Mouse (Mus musculus): Measurements from ENCODE around the gene Rrnad1. TPM values are rescaled to one million over a fixed set of nuclear protein-coding genes. Genes with fewer than 3 reads are reported as not detected.
A peak's percentile ranks its signal among the peaks of the same experiment; 100 is the strongest.

Gene Rrnad1
- polyA plus RNA-seq, 1 experiment from 2014 or later = 16.9 TPM

DNA sequence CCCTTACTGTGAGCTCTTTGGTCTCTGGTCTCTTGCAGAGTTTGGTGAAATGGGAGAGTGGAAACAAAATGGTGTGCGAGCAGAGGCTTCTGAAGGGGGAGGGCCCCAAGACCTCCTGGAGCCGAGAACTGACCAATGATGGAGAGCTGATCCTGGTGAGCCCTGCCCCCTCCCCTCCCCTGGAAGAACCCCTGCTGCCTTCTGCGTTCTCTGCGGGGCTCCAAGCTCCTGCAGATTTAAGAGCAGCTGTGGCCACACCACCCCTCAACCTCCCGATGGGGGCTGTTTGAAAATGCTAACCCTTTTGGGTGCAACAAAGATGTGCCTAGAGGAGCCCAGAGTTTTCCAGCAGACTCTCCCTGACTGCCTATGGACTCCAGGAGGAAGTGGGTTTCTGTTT lies 21.9 kb upstream of the Rrnad1 start:
- Histone ChIP-seq H3K27ac (ENCODE audit: low read depth, low read length) (peak overlapping the region; percentile 44; the same call in 1 of the 2 replicates), H3K4me1 (ENCODE audit: control insufficient read depth, insufficient read depth, low read length) (peaks cover 40% of the 10 kb centered on the region), H3K27me3 (ENCODE audit: control insufficient read depth, insufficient read depth, low read length) (no peaks in the 10 kb centered on the region), H3K4me3 (ENCODE audit: low read depth, low read length) (peak overlapping the region; percentile 24; the same call in 1 of the 2 replicates), H3K4me2 (ENCODE audit: low read depth) (peak overlapping the region; percentile 86), H3K36me3 (ENCODE audit: control insufficient read depth, insufficient read depth, low read length) (peaks cover 3% of the 10 kb centered on the region; the same call in 1 of the 2 replicates), H3K9ac (ENCODE audit: low read length) (peak overlapping the region; percentile 53), H3K9me3 (ENCODE audit: control insufficient read depth, low read length) (no peaks in the 10 kb centered on the region)
- DNase-seq (ENCODE audit: low spot score) = peak; percentile 60
- WGBS = 7% methylated on average over 5 of the region's 5 CpGs
- no peak for ATAC-seq (ENCODE audit: insufficient read depth, low FRiP score, low TSS enrichment)

- ATAC-seq (ENCODE audit: insufficient read depth, low FRiP score, low TSS enrichment) = no peak
- H3K36me3 ChIP-seq (ENCODE audit: control insufficient read depth, insufficient read depth, low read length) = peaks cover 3% of the 10 kb centered on the region; the same call in 1 of the 2 replicates
- WGBS = 15% methylated on average over 12 of the region's 12 CpGs
- peak overlapping the region; percentile 53 for H3K9ac ChIP-seq (ENCODE audit: low read length)
- H3K4me2 ChIP-seq (ENCODE audit: low read depth) = peak overlapping the region; percentile 86
- H3K27me3 ChIP-seq (ENCODE audit: control insufficient read depth, insufficient read depth, low read length) = no peaks in the 10 kb centered on the region
- H3K27ac ChIP-seq (ENCODE audit: low read depth, low read length) = 0 out of 2 replicates have a peak overlapping the region, but pooled peaks have one; percentile 21
- peaks cover 45% of the 10 kb centered on the region for H3K4me1 ChIP-seq (ENCODE audit: control insufficient read depth, insufficient read depth, low read length)
- no peak for DNase-seq (ENCODE audit: low spot score)
- H3K4me3 ChIP-seq (ENCODE audit: low read depth, low read length) = peak overlapping the region; percentile 24
- H3K9me3 ChIP-seq (ENCODE audit: control insufficient read depth, low read length) = no peaks in the 10 kb centered on the region
These were observed 21.4 kb upstream of the Rrnad1 start for GRCm38 (mm10) chr3:87951946-87952345.

DNA sequence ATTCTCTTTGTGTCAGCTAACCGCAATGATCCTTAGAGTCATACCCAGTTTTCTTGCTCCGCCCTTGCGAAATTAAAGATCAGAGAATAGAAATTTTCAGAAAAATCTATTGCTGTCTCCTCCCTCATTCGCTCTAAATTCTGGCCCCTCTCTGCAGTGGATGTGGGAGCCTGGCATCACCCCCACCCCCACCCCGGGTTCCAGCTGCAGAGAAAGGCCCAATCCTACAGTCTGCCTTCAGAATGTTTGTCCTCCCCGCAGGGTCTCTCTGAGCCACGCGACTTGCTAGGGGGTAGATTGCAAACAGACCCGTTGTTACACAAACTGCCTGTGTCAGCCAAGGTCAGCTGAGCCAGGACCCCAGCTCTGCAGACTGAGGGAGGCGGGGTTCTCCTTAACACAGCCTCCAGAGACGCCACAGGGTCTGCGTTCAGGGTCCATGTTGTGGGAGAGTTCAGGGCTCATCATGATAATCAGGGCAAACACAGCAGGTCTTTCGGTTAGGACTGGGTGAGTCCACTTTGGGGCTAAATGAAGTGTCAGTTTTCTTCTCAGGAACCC lies 19.5 kb upstream of the Rrnad1 start:
- no peak for ATAC-seq (ENCODE audit: insufficient read depth, low FRiP score, low TSS enrichment)
- whole genome bisulfite sequencing = 1% methylated on average over 13 of the region's 13 CpGs

GRCm38 (mm10) chr3:87949266-87949954 lies 18.9 kb upstream of the Rrnad1 start:
- peaks cover 70% of the 10 kb centered on the region for H3K4me1 ChIP-seq (ENCODE audit: control insufficient read depth, insufficient read depth, low read length)
- peak; percentile 57 for DNase-seq (ENCODE audit: low spot score)

More for the DNA sequence above, 19.5 kb upstream of the Rrnad1 start:
- Histone ChIP-seq H3K4me2 (ENCODE audit: low read depth) (peak overlapping the region; percentile 86), H3K36me3 (ENCODE audit: control insufficient read depth, insufficient read depth, low read length) (peaks cover 3% of the 10 kb centered on the region; the same call in 1 of the 2 replicates), H3K27ac (ENCODE audit: low read depth, low read length) (peak overlapping the region; percentile 77), H3K9me3 (ENCODE audit: control insufficient read depth, low read length) (no peaks in the 10 kb centered on the region), H3K4me1 (ENCODE audit: control insufficient read depth, insufficient read depth, low read length) (peaks cover 63% of the 10 kb centered on the region), H3K27me3 (ENCODE audit: control insufficient read depth, insufficient read depth, low read length) (no peaks in the 10 kb centered on the region), H3K9ac (ENCODE audit: low read length) (peak overlapping the region; percentile 44), H3K4me3 (ENCODE audit: low read depth, low read length) (peak overlapping the region; percentile 70)
- DNase-seq (ENCODE audit: low spot score) = peak; percentile 54

DNA sequence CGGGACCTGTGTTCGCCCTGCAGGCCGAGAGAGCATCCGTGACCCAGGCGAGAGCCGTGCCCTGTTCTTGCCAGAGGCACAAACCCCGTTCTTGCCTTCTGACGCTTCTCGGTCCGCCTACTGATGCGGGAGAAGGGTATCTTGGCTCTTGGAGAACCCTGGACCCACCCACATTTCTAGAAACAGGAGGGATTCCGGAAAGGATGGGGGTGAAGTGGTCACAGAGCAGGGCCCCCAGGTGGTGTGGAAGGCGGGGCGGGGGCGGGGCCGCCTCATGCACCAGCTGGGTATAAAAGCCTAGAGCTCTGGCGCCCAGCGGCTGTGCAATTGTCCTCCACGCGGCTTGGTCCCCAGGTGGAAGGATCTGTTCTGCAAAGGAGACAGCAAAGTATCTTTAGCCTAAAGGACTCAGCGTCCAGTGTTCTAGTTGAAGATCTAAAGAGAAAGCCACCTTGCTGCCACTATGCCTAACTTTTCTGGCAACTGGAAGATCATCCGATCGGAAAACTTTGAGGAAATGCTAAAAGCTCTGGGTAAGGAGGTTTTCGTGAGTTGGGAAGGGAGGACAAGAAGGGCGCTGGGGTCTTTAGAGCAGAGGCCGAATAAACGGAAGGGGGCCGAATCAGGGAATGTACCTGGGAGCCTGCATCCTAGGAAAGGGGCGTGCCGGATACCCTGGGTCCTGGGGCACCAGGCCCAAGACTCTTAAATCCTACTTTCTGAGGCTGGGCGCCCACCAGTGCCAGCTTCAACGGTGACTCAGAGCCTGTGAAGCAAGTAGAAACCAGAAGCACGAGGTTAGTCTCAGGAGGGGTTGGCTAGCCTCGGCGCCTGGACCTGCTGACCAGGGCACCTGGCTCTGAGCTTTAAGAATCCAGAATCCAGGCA lies 18.1 kb upstream of the Rrnad1 start, which contains the start of gene Crabp2:
Gene Crabp2, plus strand, starts transcription at position 289 of the 888 bp plus-strand sequence.
- Histone ChIP-seq H3K36me3 (ENCODE audit: control insufficient read depth, insufficient read depth, low read length) (no peaks in the 10 kb centered on the region), H3K4me1 (ENCODE audit: control insufficient read depth, insufficient read depth, low read length) (peaks cover 72% of the 10 kb centered on the region), H3K9me3 (ENCODE audit: control insufficient read depth, low read length) (no peaks in the 10 kb centered on the region), H3K9ac (ENCODE audit: low read length) (peak within 1 kb of the TSS; percentile 51), H3K27me3 (ENCODE audit: control insufficient read depth, insufficient read depth, low read length) (no peaks in the 10 kb centered on the region), H3K27ac (ENCODE audit: low read depth, low read length) (peak within 1 kb of the TSS; percentile 77), H3K4me2 (ENCODE audit: low read depth) (peak within 1 kb of the TSS; percentile 86), H3K4me3 (ENCODE audit: low read depth, low read length) (peak within 1 kb of the TSS; percentile 70)
- peak; percentile 43; the same call in 1 of the 2 replicates for ATAC-seq (ENCODE audit: insufficient read depth, low FRiP score, low TSS enrichment)
- WGBS = under 1% methylated on average over 35 of the region's 35 CpGs
- DNase-seq (ENCODE audit: low spot score) = peak; percentile 80

More at GRCm38 (mm10) chr3:87949266-87949954, 18.9 kb upstream of the Rrnad1 start:
- Histone ChIP-seq H3K36me3 (ENCODE audit: control insufficient read depth, insufficient read depth, low read length) (peaks cover 3% of the 10 kb centered on the region; the same call in 1 of the 2 replicates), H3K27me3 (ENCODE audit: control insufficient read depth, insufficient read depth, low read length) (no peaks in the 10 kb centered on the region), H3K4me3 (ENCODE audit: low read depth, low read length) (peak overlapping the region; percentile 70), H3K9me3 (ENCODE audit: control insufficient read depth, low read length) (no peaks in the 10 kb centered on the region), H3K9ac (ENCODE audit: low read length) (peak overlapping the region; percentile 44), H3K4me2 (ENCODE audit: low read depth) (peak overlapping the region; percentile 86), H3K27ac (ENCODE audit: low read depth, low read length) (peak overlapping the region; percentile 77)
- 2% methylated on average over 16 of the region's 16 CpGs for WGBS
- no peak for ATAC-seq (ENCODE audit: insufficient read depth, low FRiP score, low TSS enrichment)

GRCm38 (mm10) chr3:87947811-87948199 lies 17.3 kb upstream of the Rrnad1 start:
- 0% methylated on average over 13 of the region's 17 CpGs for WGBS
- Histone ChIP-seq H3K4me2 (ENCODE audit: low read depth) (peak overlapping the region; percentile 86), H3K4me1 (ENCODE audit: control insufficient read depth, insufficient read depth, low read length) (peaks cover 69% of the 10 kb centered on the region), H3K36me3 (ENCODE audit: control insufficient read depth, insufficient read depth, low read length) (no peaks in the 10 kb centered on the region; the same call in none of the 2 replicates), H3K9me3 (ENCODE audit: control insufficient read depth, low read length) (no peaks in the 10 kb centered on the region), H3K4me3 (ENCODE audit: low read depth, low read length) (peak overlapping the region; percentile 70), H3K27ac (ENCODE audit: low read depth, low read length) (peak overlapping the region; percentile 77), H3K9ac (ENCODE audit: low read length) (peak overlapping the region; percentile 51), H3K27me3 (ENCODE audit: control insufficient read depth, insufficient read depth, low read length) (no peaks in the 10 kb centered on the region)
- ATAC-seq (ENCODE audit: insufficient read depth, low FRiP score, low TSS enrichment) = peak; percentile 33; the same call in 1 of the 2 replicates
- DNase-seq (ENCODE audit: low spot score) = peak; percentile 81

GRCm38 (mm10) chr3:87947056-87947810 lies 16.7 kb upstream of the Rrnad1 start:
- Histone ChIP-seq H3K9me3 (ENCODE audit: control insufficient read depth, low read length) (no peaks in the 10 kb centered on the region), H3K4me3 (ENCODE audit: low read depth, low read length) (peak overlapping the region; percentile 70), H3K27ac (ENCODE audit: low read depth, low read length) (peak overlapping the region; percentile 77), H3K4me2 (ENCODE audit: low read depth) (peak overlapping the region; percentile 86), H3K9ac (ENCODE audit: low read length) (peak overlapping the region; percentile 51), H3K36me3 (ENCODE audit: control insufficient read depth, insufficient read depth, low read length) (peaks cover 4% of the 10 kb centered on the region), H3K27me3 (ENCODE audit: control insufficient read depth, insufficient read depth, low read length) (no peaks in the 10 kb centered on the region), H3K4me1 (ENCODE audit: control insufficient read depth, insufficient read depth, low read length) (peaks cover 64% of the 10 kb centered on the region)
- WGBS = under 1% methylated on average over 26 of the region's 26 CpGs
- DNase-seq (ENCODE audit: low spot score) (peak; percentile 58), ATAC-seq (ENCODE audit: insufficient read depth, low FRiP score, low TSS enrichment) (no peak)

DNA sequence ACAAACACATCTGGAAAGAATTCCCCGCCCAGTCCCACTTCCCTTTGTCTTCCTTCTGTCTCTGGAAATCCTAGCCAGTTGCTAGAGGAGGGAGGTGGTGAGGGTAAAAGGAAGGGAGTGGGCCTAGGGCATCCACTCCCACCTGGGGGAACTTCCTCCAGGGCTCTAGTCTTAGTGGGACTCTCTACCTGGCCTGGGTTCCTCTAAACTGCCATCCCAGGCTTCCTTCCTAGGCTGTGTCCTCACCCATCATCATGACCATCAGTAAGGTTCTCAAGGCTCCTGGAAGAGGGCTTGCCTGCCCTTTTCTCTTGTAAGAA lies 16.0 kb upstream of the Rrnad1 start:
- Histone ChIP-seq H3K27ac (ENCODE audit: low read depth, low read length) (peak overlapping the region; percentile 77), H3K36me3 (ENCODE audit: control insufficient read depth, insufficient read depth, low read length) (peaks cover 7% of the 10 kb centered on the region), H3K4me2 (ENCODE audit: low read depth) (peak overlapping the region; percentile 86; the same call in 1 of the 2 replicates), H3K9me3 (ENCODE audit: control insufficient read depth, low read length) (no peaks in the 10 kb centered on the region), H3K4me3 (ENCODE audit: low read depth, low read length) (no peak overlapping the region), H3K27me3 (ENCODE audit: control insufficient read depth, insufficient read depth, low read length) (no peaks in the 10 kb centered on the region), H3K9ac (ENCODE audit: low read length) (peak overlapping the region; percentile 12), H3K4me1 (ENCODE audit: control insufficient read depth, insufficient read depth, low read length) (peaks cover 57% of the 10 kb centered on the region)
- WGBS = 0% methylated on average over 1 of the region's 1 CpGs
- ATAC-seq (ENCODE audit: insufficient read depth, low FRiP score, low TSS enrichment) (no peak), DNase-seq (ENCODE audit: low spot score) (peak; percentile 24)

Measured in neural tube, embryonic 11.5 days (tissue).